11 mouse cellular contexts compared by ENCODE assay signal in the genomic region with DNA sequence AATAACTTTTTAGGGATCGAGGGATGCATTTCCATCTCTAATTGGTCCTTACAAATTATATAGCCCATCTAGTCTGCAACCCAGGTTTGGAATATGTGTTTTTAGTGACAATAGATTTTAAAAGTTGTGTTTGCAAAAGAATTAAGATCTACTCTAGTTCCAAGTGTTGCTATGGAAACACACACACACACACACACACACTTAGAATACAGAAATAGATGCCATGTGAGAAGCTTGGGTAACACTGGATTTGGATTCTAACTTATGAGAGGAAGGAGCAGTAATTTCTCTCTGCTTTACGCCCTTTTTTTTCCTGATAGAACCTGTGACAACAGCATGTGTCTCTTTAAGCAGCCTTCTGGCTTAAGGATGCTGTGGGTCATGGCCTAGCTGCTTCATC.
"Had no signal": no experiment of that assay in that cellular context is flagged by ENCODE, and none has a peak within 500 bp of the region (broad histone marks: within the 10 kb centered on the region; RNA-seq: fewer than 3 reads in every experiment).

No protein-coding gene starts in this region.

- ATAC-seq: liver, postnatal 0 days; lung, postnatal 0 days; midbrain, embryonic 13.5 days; midbrain, embryonic 15.5 days had no signal

- DNase-seq: liver, postnatal 0 days; lung, adult 2 months; lung, postnatal 14 days; lung, postnatal 36 days; right cerebral cortex, postnatal 25 days; thymus, adult 18-20 months; thymus, postnatal 14 days; thymus, postnatal 4 days had no signal
